Mouse (Mus musculus) naive thymus-derived CD4-positive, alpha-beta T cell, adult 2 months (primary cell): ENCODE measurements around the gene Vdr.
"Not testable (repeated sequence)": the region's sequence is repeated elsewhere in the genome, so short reads cannot be mapped to it uniquely, and the experiment has no call there.

Experiments used
- DNase-seq: peaks from one replicate; pipeline ENCODE4 v3.0.0-alpha.2; 2011; ENCODE audit warnings: low read depth

Gene Vdr

DNA sequence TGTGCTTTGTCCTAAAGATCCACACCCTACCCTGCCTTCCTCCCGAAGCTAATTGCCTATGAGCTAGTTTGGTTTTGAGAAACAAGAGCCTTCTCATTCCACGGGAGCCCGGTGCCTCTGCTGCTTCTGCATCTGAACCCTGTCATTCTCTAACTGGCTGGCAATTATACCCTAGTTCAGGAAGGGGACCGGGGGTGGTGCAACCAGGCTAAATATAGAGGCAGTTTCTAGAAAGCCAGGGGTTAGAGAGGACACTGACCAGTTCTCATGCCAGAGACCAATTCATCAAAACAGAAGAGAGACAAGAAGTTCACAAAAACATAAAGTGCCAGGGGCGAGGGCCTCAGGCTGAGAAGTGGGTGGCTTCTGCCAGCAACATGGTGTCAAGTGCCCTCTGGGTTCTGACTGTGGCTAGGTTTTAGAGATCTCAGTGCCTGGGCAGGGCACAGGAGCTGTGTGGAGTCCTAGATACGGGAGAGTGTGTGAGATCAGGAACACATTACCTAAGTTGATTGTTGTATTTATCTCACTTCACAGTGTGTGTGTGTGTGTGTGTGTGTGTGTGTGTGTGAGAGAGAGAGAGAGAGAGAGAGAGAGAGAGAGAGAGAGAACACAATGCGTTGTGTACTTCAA lies 31.6 kb downstream of the Vdr start:
- DNase-seq, result no peak

GRCm38 (mm10) chr15:97875784-97876183 lies 34.6 kb downstream of the Vdr start:
- DNase-seq, result no peak

GRCm38 (mm10) chr15:97873717-97874116 lies 36.7 kb downstream of the Vdr start:
- no peak for DNase-seq

- no peak for DNase-seq
These were observed 38.3 kb downstream of the Vdr start for GRCm38 (mm10) chr15:97872161-97872560.

- no peak for DNase-seq
These were observed 39.1 kb downstream of the Vdr start for GRCm38 (mm10) chr15:97871055-97872030.

DNA sequence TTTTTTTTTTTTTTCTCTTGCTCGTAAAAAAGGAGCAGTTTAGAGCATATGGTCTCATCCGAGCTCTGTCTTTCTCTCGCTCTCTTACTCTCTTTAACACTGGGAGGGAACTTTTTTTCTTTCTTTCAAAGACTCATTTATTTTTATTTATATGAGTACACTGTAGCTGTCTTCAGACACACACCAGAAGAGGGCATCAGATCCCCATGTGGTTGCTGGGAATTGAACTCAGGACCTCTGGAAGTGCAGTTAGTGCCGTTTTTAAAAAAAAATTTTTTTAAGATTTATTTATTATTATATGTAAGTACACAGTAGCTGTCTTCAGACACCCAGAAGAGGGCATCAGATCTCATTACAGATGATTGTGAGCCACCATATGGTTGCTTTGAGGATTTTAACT lies 40.3 kb downstream of the Vdr start:
- not testable (repeated sequence) for DNase-seq

DNA sequence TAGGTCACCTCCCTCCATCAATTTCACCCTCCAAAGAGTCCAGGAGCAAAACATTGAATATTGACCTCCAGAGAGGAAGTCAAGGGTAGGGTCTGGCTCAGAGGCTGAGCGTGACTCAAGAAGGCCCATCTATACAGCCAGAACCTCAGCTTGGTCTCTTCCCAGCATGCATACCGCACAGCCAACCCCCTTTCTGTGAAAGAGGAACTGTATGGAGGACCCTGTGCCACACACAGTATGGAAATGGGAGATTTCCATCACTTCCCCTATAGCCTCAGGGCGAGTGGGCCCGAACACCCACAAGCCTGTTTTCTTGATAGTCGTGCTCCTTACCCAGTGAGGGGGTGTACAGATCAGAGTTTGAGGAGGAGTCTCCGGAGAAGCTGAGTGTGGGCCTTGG lies 41.4 kb downstream of the Vdr start:
- DNase-seq, result no peak

DNA sequence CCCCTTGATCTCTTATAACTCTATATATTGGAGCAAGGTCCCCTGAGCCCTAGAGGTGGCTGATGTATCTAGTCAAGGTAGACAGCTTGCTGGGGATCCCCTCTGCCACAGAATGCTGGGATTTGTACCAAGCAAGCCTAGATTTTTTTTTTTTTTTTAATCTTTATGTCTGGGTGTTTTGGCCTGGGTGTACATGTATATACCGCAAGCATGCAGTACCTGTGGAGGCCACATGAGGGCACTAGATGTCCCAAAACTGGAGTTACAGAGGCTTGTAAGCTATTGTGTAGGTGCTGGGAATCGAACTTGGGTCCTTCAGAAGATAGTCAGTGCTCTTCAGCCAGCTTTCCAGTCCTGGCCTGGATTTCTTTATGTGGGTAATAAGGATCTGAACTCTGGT lies 44.4 kb downstream of the Vdr start:
- DNase-seq, result no peak

GRCm38 (mm10) chr15:97865175-97865574 lies 45.3 kb downstream of the Vdr start:
- DNase-seq, result no peak

GRCm38 (mm10) chr15:97864361-97865045 lies 45.9 kb downstream of the Vdr start:
- no peak for DNase-seq

GRCm38 (mm10) chr15:97863494-97863881 lies 46.9 kb downstream of the Vdr start:
- DNase-seq, result no peak

GRCm38 (mm10) chr15:97862881-97863493 lies 47.4 kb downstream of the Vdr start:
- DNase-seq, result no peak

DNA sequence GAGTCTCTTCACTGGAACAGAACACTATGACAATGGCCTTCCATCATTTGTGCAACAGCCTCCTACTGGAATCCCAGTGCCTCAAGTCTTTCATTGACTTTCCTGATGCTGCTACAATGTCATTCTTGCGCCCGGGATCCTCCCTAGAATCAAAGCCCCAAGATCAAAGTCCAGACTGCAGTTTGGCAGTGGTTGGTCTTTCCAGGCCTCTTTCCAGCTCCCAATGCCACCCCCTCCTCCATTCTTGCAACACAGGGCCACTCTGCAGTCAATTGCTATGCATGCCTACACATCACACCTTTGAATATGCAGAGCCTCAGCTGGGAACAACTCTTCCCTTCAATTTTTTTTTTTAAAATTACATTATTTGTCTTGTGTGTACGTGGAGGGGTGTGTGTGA lies 50.1 kb downstream of the Vdr start:
- no peak for DNase-seq

DNA sequence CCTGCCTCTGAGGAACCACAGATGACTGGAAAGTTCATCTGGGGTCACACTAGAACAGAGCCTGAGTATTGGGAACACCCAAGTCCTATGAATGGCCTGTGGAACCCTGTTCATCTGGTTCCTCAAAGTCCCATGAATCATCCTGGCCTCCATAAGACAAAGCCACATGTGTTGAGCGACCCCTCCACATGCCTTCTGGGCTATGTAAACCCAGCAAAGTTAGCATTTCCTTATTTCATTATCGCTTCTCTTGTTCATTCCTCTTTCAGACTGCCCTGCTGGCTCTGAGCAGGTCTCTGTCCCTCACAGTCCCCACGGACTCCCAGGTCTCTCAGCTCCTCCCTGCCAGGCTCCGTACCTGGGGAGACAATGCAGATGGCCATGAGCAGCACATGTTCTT lies 52.0 kb downstream of the Vdr start:
- no peak for DNase-seq

- no peak for DNase-seq
These were observed 55.9 kb downstream of the Vdr start for GRCm38 (mm10) chr15:97854551-97854950.

GRCm38 (mm10) chr15:97854059-97854458 lies 56.4 kb downstream of the Vdr start:
- DNase-seq, result no peak

DNA sequence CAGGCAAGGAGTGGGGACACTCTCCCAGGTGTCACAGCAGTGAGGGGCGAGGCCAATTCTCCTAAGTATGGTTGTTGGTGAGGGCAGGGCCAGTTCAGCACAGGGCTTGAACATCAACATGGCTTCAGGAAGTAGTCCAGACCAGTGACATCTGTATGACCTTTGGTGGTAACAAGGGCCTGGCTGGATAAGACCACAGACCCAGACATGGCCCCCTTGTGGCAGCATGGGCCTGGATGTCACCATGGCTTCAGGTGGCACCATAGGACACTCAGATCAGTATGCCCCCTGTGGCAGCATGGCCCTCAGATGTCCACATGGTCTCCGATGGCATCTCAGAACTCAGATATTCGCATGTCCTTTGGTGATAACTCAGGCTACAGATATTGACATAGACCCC lies 58.1 kb downstream of the Vdr start:
- peak; percentile 17 for DNase-seq

DNA sequence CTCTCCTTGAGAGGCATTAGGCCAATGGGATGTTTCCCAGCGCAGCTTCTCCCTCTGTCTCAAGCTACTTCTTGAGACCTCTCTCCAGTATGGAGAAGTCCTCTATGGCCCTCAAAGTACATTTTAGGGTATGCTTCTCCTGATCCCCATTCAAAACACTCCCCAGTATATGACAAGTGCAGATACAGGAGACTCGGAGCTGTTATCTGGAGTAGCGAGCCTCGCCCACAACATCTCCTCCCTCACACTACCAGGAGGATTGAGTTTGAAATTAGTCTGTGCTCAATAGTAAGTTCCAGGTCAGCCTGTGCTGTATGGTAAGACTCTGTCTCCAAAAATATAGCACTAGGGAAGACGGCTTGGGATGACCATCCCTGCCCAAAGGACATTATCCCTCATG lies 59.4 kb downstream of the Vdr start:
- no peak for DNase-seq

DNA sequence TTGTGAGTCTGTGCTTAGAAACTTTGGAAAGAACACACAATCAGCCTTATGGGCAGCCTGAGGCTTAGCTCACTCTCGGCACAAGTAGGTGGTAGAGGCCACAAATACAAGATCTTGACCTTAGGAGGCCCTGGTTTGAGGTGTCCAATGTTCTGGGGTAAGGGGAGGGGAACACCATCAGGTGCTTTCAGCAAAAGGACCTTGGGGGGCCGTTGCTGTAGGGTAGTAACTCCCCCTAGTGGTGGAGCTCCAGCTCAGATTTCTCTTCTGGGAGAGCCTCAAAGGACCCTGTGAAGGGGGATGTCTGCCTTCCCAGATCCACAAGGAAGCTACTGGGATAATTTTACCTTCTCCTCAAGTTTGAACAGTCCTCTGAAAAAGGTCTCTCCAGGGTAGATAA lies 60.0 kb downstream of the Vdr start:
- peak; percentile 73 for DNase-seq

DNA sequence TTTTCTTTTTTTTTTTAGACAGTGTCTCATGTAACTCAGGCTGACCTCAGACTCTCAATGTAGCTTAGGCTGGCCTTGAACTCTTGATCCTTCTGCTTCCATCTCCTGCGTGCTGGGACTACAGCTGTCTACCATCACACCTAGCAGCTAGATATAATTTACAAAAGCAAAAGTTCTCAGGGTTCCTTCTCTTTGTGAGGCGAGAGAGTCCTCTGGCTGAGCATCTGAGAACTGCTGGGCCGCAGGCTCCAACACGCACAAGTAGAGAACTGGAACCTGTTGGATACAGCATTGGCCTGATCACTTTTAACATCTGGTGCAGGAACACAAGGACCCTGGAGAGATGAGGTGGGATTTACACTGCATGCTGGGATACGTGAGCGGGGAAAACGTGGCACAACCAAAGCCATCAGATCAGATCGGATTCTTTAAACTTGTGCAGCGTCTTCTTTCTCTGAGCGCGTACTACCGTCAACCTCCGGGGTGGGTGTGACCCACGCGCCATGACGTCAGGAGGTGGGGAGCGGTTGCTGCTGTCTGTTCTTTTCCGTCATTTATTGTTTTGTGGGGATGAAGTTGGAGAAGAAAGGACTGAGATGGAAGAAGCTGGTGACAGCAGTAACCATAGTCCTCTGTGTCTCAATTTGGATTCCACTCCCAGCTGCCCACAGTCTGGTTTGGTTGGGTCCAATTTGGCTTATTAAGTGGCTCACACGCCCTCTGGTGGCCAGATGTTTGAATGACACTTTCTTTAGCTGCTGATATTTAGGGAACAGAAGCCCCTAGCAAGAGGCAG lies 61.1 kb downstream of the Vdr start:
- peak; percentile 96 for DNase-seq

DNA sequence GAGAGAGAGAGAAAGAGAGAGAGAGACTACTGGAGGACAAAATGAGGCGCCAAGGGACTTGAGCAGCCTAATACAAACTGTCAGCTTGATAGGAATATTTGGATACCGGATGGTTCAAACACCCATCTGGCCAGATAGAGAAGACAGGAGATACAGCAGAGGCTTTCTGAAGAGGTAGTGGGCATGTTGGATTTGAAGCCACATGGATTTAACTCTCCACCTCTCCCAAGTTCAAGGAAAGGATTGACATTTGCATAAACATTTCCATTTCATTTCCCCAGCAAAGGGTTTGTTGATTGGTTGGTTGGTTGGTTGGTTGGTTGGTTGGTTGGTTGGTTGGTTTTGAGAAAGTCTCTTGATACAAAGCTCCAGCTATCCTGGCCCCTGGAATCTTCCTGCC lies 62.6 kb downstream of the Vdr start:
- DNase-seq, result no peak

- DNase-seq, result peak; percentile 12
These were observed 63.1 kb downstream of the Vdr start for GRCm38 (mm10) chr15:97847285-97847684.
